Mouse (Mus musculus) lung, embryonic 15.5 days (tissue): ENCODE data around the gene Ddx4. TPM values are rescaled to one million over a fixed set of nuclear protein-coding genes. Genes with fewer than 3 reads are reported as not detected.
"Not testable (repeated sequence)": the region's sequence is repeated elsewhere in the genome, so short reads cannot be mapped to it uniquely, and the experiment has no call there.

Experiments used
- ATAC-seq: fragments of 200-750 bp; cut with Nextera tagmentation; 2 replicates; pipeline ENCODE4 v1.8.0; 2017; ENCODE audit warnings: moderate number of reproducible peaks, borderline replicate concordance; ENCODE audit not compliant: low FRiP score, low TSS enrichment; ENCODE audit errors: extremely low read depth
- H3K27ac ChIP-seq: fragments of 300-500 bp; sonication (generic); 2 replicates; pipeline ENCODE4 v1.5.1; 2015; ENCODE audit warnings: moderate library complexity, mild to moderate bottlenecking, inconsistent platforms
- H3K27me3 ChIP-seq: fragments of 300-500 bp; sonication (generic); 2 replicates; pipeline ENCODE4 v1.6.1; 2015; ENCODE audit warnings: inconsistent platforms
- H3K36me3 ChIP-seq: fragments of 300-500 bp; sonication (generic); 2 replicates; pipeline ENCODE4 v1.6.1; 2015; ENCODE audit warnings: inconsistent platforms
- H3K4me1 ChIP-seq: fragments of 300-500 bp; sonication (generic); 2 replicates; pipeline ENCODE4 v1.6.1; 2015; ENCODE audit warnings: inconsistent platforms
- H3K4me2 ChIP-seq: fragments of 300-500 bp; sonication (generic); 2 replicates; pipeline ENCODE4 v1.6.1; 2015; ENCODE audit warnings: inconsistent platforms, mild to moderate bottlenecking, moderate library complexity
- H3K4me3 ChIP-seq: fragments of 300-500 bp; sonication (generic); 2 replicates; pipeline ENCODE4 v1.5.1; 2015; ENCODE audit warnings: mild to moderate bottlenecking, inconsistent platforms
- H3K9ac ChIP-seq: fragments of 300-500 bp; sonication (generic); 2 replicates; pipeline ENCODE4 v1.6.1; 2015; ENCODE audit warnings: inconsistent platforms
- H3K9me3 ChIP-seq: fragments of 300-500 bp; sonication (generic); 2 replicates; pipeline ENCODE4 v1.6.1; 2016; ENCODE audit warnings: inconsistent platforms
- whole genome bisulfite sequencing: fragments of 180-500 bp; shearing (Covaris S2); methylation state at CpG from one replicate; pipeline ENCODE4 v1.1.7; 2015; 5-methylcytosine and 5-hydroxymethylcytosine counted together
- polyA plus RNA-seq: library from polyadenylated mRNA; unstranded; fragments of >200 nt; fragmentation: Nextera tagmentation; extraction: Ambion mirVana; gene quantifications from 2 replicates; pipeline ENCODE4 v1.2.1, GENCODE M21; 2015

The Ddx4 gene
- polyA plus RNA-seq, 1 experiment from 2014 or later = 0.34 TPM

DNA sequence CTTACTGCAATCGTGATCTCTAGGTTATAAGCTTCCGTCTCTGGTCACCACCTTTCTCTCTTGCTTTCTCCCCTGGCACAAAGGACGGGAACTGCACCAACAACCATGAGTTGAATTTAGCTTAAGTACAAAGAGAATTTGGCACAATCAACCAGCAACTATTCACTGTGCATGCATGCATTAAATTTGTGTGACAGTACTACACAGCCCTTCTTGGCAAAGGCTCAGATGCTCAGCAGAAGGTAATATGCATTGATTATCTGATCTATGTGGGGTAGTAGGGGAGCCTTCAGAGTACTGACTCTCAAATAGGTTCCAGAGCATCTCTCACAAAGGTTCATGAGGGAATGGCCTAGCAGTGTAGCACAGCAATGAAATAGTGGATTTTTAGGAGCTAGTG lies 70.5 kb downstream of the Ddx4 start:
- no peak for ATAC-seq
- H3K9ac ChIP-seq = no peak overlapping the region
- no peak overlapping the region for H3K4me2 ChIP-seq
- H3K27me3 ChIP-seq = no peaks in the 10 kb centered on the region
- H3K27ac ChIP-seq = no peak overlapping the region
- H3K36me3 ChIP-seq = no peaks in the 10 kb centered on the region
- no peaks in the 10 kb centered on the region for H3K9me3 ChIP-seq
- no peak overlapping the region for H3K4me3 ChIP-seq
- WGBS = 94% methylated on average over 3 of the region's 3 CpGs
- no peaks in the 10 kb centered on the region for H3K4me1 ChIP-seq

DNA sequence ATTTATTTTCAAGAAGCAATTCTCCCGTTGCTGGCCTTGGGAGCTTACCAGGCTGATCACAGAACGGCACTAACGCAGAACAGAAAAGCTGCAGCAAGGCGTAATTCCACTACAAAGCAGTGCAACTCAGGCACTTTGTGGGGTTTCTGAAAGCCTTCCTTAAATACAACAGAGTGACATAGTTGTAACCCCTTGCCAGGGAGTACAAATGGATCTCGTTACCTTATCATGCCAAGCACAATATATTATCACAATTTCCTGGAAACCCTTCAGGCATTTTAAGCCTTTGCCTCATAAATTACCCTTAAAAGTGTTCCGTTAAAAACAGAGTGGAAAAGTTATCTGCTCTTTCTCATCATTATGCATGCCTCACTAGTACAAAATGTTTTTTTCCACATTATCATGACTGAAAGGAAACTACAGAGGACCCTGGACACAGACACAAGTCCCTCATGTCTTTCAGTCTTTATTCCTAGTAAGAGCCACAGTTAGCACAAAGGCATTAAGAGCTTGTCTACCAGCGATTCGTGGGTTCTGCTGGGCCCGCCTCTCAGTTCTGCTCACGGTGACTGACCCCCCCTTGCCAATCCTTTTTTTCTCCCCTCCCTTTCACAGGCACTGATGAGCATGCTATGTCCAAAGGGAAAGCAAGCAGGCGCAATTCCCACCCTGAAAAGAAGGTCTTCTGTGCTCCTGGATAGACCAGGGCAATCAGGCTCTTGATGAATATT lies 71.5 kb downstream of the Ddx4 start:
- H3K4me2 ChIP-seq = no peak overlapping the region
- no peaks in the 10 kb centered on the region for H3K27me3 ChIP-seq
- H3K9me3 ChIP-seq = no peaks in the 10 kb centered on the region
- no peaks in the 10 kb centered on the region for H3K4me1 ChIP-seq
- no peaks in the 10 kb centered on the region for H3K36me3 ChIP-seq
- no peak overlapping the region for H3K4me3 ChIP-seq
- H3K9ac ChIP-seq = no peak overlapping the region
- H3K27ac ChIP-seq = no peak overlapping the region
- no peak for ATAC-seq
- 43% methylated on average over 11 of the region's 11 CpGs for WGBS

DNA sequence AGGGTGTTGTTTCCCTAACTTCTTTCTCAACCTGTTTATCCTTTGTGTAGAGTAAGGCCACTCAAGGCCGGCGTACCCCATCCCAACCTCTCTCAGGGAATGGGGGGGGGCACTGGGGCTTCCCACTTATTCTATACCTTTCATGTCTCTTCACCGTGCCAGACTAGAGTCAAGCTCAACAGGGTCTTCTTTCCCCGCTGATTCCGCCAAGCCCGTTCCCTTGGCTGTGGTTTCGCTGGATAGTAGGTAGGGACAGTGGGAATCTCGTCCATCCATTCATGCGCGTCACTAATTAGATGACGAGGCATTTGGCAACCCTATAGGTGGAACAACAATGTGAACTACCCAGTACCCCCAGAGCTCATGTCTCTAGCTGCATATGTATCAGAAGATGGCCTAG lies 74.2 kb downstream of the Ddx4 start:
- 79% methylated on average over 11 of the region's 11 CpGs for WGBS
- not testable (repeated sequence) for H3K4me1 ChIP-seq

GRCm38 (mm10) chr13:112573800-112574199 lies 78.5 kb downstream of the Ddx4 start:
- ATAC-seq = no peak
- H3K9me3 ChIP-seq = no peaks in the 10 kb centered on the region
- H3K4me2 ChIP-seq = no peak overlapping the region
- H3K4me1 ChIP-seq = no peaks in the 10 kb centered on the region
- no peak overlapping the region for H3K9ac ChIP-seq
- no peaks in the 10 kb centered on the region for H3K27me3 ChIP-seq
- no peak overlapping the region for H3K4me3 ChIP-seq
- H3K27ac ChIP-seq = no peak overlapping the region
- H3K36me3 ChIP-seq = no peaks in the 10 kb centered on the region

More for the DNA sequence above, 74.2 kb downstream of the Ddx4 start:
- ATAC-seq, H3K27me3 ChIP-seq, H3K4me2 ChIP-seq, H3K4me3 ChIP-seq, H3K9me3 ChIP-seq, H3K9ac ChIP-seq, H3K36me3 ChIP-seq, H3K27ac ChIP-seq: not testable (repeated sequence)

DNA sequence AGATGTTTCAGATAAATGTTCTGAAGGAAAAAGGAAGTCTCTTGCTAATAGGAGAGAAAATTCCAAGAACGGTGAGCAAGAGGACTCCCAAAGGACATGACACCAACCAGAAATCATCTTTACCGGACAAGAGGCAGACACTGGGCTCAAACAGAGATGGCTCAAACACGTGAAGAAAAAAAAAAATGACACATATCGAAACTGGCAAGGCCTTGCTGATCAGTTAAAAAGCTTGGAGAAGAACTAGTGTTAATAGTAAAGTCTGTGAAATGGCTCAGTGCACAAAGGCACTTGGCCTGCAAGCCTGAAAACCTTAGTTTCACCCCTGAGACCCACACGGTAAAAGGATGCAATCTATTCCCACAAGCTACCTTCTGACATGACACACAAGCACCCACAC lies 81.5 kb downstream of the Ddx4 start:
- H3K9ac ChIP-seq = no peak overlapping the region
- no peak overlapping the region for H3K4me2 ChIP-seq
- no peak overlapping the region for H3K27ac ChIP-seq
- H3K4me1 ChIP-seq = no peaks in the 10 kb centered on the region
- H3K36me3 ChIP-seq = no peaks in the 10 kb centered on the region
- H3K9me3 ChIP-seq = no peaks in the 10 kb centered on the region
- H3K4me3 ChIP-seq = no peak overlapping the region
- ATAC-seq = no peak
- WGBS = 70% methylated on average over 5 of the region's 5 CpGs
- H3K27me3 ChIP-seq = no peaks in the 10 kb centered on the region

GRCm38 (mm10) chr13:112569606-112570005 lies 82.7 kb downstream of the Ddx4 start:
- no peak overlapping the region for H3K9ac ChIP-seq
- H3K4me3 ChIP-seq = no peak overlapping the region
- H3K36me3 ChIP-seq = no peaks in the 10 kb centered on the region

DNA sequence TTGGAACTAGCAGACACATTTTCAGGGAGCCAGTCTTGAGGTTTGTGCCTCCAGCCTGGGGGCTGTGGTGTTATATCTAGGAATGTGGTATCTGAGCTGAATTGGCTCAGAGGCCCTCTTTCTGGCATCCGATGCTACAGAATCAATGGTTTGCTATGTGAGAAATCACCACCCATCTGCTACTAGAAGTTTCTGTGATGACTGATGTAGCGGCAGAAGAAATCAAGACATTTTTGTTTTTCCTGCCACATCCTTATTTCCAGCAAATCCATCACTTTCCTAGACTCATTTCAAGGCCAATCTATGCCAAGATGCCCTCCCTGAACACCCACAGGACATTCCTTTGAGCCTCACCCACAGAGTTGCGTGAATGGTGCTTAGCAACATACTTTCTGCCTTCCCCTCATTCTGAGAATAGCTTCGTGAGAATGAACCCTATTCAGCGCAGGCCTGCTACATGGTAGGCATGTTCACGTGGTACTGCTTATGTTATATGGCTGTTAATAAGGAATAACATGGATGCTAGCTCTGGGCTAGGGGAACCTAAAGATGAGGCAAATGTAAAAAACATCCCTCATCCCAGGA lies 91.6 kb downstream of the Ddx4 start:
- H3K9ac ChIP-seq = no peak overlapping the region
- ATAC-seq = no peak
- H3K27me3 ChIP-seq = no peaks in the 10 kb centered on the region
- H3K36me3 ChIP-seq = no peaks in the 10 kb centered on the region
- H3K9me3 ChIP-seq = no peaks in the 10 kb centered on the region
- no peak overlapping the region for H3K27ac ChIP-seq
- WGBS = 81% methylated on average over 6 of the region's 6 CpGs
- H3K4me2 ChIP-seq = no peak overlapping the region
- H3K4me3 ChIP-seq = no peak overlapping the region
- H3K4me1 ChIP-seq = no peaks in the 10 kb centered on the region

More at GRCm38 (mm10) chr13:112569606-112570005, 82.7 kb downstream of the Ddx4 start:
- Histone ChIP-seq H3K27me3 (no peaks in the 10 kb centered on the region), H3K4me2 (no peak overlapping the region), H3K9me3 (no peaks in the 10 kb centered on the region), H3K27ac (no peak overlapping the region), H3K4me1 (no peaks in the 10 kb centered on the region)
- no peak for ATAC-seq
- WGBS = 51% methylated on average over 4 of the region's 4 CpGs

GRCm38 (mm10) chr13:112556501-112556900 lies 95.8 kb downstream of the Ddx4 start:
- Histone ChIP-seq H3K9me3 (no peaks in the 10 kb centered on the region), H3K27ac (no peak overlapping the region), H3K4me3 (no peak overlapping the region), H3K4me2 (no peak overlapping the region), H3K36me3 (no peaks in the 10 kb centered on the region), H3K9ac (no peak overlapping the region), H3K4me1 (no peaks in the 10 kb centered on the region), H3K27me3 (no peaks in the 10 kb centered on the region)
- WGBS = 41% methylated on average over 2 of the region's 2 CpGs
- ATAC-seq = no peak

DNA sequence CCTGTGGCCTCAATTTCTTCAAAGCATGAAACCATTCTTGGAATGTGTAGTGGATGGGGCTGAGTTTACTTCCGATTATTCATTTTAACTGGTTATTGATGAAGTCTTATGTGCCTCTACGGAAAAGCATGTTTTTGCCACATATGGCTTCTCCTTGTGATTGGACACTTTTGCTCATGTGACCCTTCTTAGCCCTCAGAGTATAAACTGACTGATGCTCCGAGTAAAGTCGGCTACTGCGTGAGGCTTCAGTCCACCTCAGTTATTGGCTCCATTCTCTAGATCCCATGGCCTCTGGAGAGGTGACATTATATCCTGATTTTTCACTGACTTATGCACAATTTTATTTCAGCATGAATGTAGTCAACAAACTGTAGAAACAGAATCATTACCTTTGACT lies 99.0 kb downstream of the Ddx4 start:
- H3K27ac ChIP-seq = no peak overlapping the region
- no peaks in the 10 kb centered on the region for H3K36me3 ChIP-seq
- no peak overlapping the region for H3K4me2 ChIP-seq
- no peaks in the 10 kb centered on the region for H3K27me3 ChIP-seq
- 88% methylated on average over 5 of the region's 5 CpGs for WGBS
- H3K9ac ChIP-seq = no peak overlapping the region
- no peaks in the 10 kb centered on the region for H3K9me3 ChIP-seq
- no peak for ATAC-seq
- no peaks in the 10 kb centered on the region for H3K4me1 ChIP-seq
- no peak overlapping the region for H3K4me3 ChIP-seq

DNA sequence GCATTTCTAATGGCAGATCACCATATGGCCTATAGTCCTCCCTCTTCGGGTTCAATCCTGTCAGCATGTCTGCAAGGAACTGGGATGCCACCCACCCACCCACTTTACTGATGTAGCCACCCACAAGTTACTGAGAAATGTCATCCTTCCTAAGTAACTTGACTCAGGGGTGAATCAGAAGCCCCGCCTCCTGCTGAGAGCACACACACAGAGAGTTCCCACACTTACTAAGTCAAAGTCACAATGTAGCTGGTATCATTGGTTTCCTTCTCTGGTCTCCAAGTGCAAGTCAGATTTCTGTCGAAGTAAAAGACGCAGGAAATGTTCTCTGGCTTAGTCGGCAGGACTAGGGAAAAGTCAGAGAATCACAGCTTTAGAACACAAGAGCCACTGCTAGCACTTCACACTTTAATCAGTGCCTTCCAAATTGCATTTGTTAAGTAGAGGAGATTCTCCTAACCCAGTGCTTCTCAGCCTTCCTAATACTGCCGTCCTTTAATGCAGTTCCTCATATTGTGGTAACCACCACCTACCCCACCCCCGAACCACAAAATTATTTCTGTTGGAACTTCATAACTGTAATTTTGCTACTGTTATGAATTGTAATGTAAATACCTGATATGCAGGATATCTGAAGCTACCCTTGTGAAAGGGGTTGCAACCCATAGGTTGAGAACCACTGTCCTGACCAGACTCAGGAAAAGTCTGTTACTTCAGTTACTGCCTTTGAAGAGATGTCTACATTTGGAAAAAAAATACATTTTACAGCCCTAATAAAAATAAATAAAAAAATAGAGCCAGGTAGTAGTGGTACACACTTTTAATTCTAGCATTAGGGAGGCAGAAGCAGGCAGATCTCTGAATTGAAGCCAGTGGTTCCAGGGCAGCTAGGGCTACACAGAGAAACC lies 100.4 kb downstream of the Ddx4 start:
- no peak overlapping the region for H3K4me3 ChIP-seq
- WGBS = 62% methylated on average over 7 of the region's 7 CpGs

More for the DNA sequence above, 100.4 kb downstream of the Ddx4 start:
- Histone ChIP-seq H3K27ac (no peak overlapping the region), H3K36me3 (no peaks in the 10 kb centered on the region), H3K4me2 (no peak overlapping the region), H3K27me3 (no peaks in the 10 kb centered on the region), H3K9ac (no peak overlapping the region), H3K9me3 (no peaks in the 10 kb centered on the region), H3K4me1 (no peaks in the 10 kb centered on the region)
- no peak for ATAC-seq
